Mouse (Mus musculus): ENCODE results near the gene Psmb3. TPM values are rescaled to one million over a fixed set of nuclear protein-coding genes. Genes with fewer than 3 reads are reported as not detected.
"Not testable (repeated sequence)": the region's sequence is repeated elsewhere in the genome, so short reads cannot be mapped to it uniquely, and the experiment has no call there.

The Psmb3 gene
- polyA plus RNA-seq, 1 experiment from 2014 or later, result 374 TPM

GRCm38 (mm10) chr11:97728311-97728710 lies 25.1 kb downstream of the Psmb3 start:
- peaks cover 12% of the 10 kb centered on the region for H3K4me1 ChIP-seq (replicated peaks)
- no peaks in the 10 kb centered on the region for H3K27me3 ChIP-seq (replicated peaks)
- H3K9ac ChIP-seq, result peak overlapping the region; percentile 50; the same call in 1 of the 2 replicates
- 70% methylated on average over 7 of the region's 7 CpGs for WGBS
- H3K36me3 ChIP-seq, result peaks cover 79% of the 10 kb centered on the region
- no peak overlapping the region for H3K4me3 ChIP-seq
- no peak for ATAC-seq (ENCODE audit: insufficient number of reproducible peaks, low FRiP score)
- H3K9me3 ChIP-seq (replicated peaks), result no peaks in the 10 kb centered on the region
- no peak overlapping the region for H3K27ac ChIP-seq (ENCODE audit: poor library complexity, severe bottlenecking)
- H3K4me2 ChIP-seq, result no peak overlapping the region

DNA sequence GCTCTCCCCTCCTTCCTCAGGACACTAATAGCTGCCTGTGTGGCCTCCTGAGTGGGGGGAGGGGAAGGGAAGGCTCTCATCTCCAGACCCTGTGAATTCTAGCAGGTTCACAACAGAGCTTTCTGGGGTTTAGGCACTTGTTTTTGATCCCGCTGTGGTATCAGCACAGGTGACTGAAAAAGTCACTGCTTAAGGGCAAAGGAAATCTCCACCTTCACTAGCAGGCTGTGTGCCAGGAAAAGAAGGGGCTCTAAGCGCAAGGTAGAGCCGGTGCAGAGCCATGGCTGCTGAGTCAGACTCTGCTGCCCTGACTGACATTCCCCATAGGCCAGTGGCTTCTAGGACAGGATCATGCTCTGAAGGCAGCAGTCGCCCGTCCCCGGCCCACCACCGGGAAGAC lies 25.5 kb downstream of the Psmb3 start:
- 74% methylated on average over 7 of the region's 7 CpGs for WGBS
- no peak overlapping the region for H3K27ac ChIP-seq (ENCODE audit: poor library complexity, severe bottlenecking)
- no peak overlapping the region for H3K4me3 ChIP-seq
- peaks cover 15% of the 10 kb centered on the region for H3K4me1 ChIP-seq (replicated peaks)
- no peaks in the 10 kb centered on the region for H3K27me3 ChIP-seq (replicated peaks)
- peaks cover 76% of the 10 kb centered on the region for H3K36me3 ChIP-seq
- no peak overlapping the region for H3K4me2 ChIP-seq
- no peak for ATAC-seq (ENCODE audit: insufficient number of reproducible peaks, low FRiP score)
- H3K9ac ChIP-seq, result peak overlapping the region; percentile 50; the same call in 1 of the 2 replicates
- no peaks in the 10 kb centered on the region for H3K9me3 ChIP-seq (replicated peaks)

DNA sequence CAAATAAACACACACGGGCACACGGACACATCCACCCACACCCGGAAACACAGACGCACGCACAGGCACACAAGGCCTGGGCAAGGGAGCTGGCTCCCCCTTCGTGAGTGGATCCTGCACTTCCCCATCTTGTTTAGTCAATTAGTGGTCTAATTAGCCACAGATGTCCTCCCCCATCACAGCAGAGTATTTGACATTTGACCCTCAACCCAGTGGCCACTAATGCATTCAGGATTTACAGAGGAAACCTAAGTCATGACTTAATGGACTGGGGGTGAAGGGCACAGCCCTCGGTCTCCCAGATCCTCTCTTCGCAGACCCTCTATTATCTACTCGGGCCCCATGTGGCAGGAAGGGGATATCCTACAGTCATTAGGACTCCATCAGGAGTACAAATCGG lies 30.5 kb downstream of the Psmb3 start:
- WGBS, result 43% methylated on average over 10 of the region's 10 CpGs
- no peak for ATAC-seq (ENCODE audit: insufficient number of reproducible peaks, low FRiP score)
- Histone ChIP-seq H3K27me3 (replicated peaks) (no peaks in the 10 kb centered on the region), H3K4me1 (replicated peaks) (peaks cover 16% of the 10 kb centered on the region), H3K9ac (no peak overlapping the region), H3K4me3 (no peak overlapping the region), H3K36me3 (peaks cover 31% of the 10 kb centered on the region), H3K9me3 (replicated peaks) (no peaks in the 10 kb centered on the region), H3K27ac (ENCODE audit: poor library complexity, severe bottlenecking) (no peak overlapping the region), H3K4me2 (no peak overlapping the region)

DNA sequence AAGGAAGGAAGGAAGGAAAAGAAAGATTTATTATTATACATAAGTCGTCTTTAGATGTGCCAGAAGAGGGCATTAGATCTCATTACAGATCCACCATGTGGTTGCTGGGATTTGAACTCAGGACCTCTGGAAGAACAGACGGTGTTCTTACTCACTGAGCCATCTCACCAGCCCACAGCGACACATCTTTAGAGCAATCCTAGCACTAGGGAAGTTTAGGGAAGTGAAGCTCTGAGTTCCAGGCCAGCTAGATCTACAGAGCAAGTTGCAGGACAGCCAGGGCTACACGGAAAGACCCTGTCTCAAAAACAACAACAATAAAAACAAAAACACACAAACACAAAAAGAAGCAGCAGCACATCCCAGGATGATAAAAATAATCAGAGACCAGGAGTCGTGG lies 31.6 kb downstream of the Psmb3 start:
- not testable (repeated sequence) for H3K4me2 ChIP-seq; H3K9me3 ChIP-seq (replicated peaks); H3K4me1 ChIP-seq (replicated peaks); H3K9ac ChIP-seq; H3K4me3 ChIP-seq; H3K27ac ChIP-seq (ENCODE audit: poor library complexity, severe bottlenecking); H3K27me3 ChIP-seq (replicated peaks); ATAC-seq (ENCODE audit: insufficient number of reproducible peaks, low FRiP score)
- WGBS, result 84% methylated on average over 5 of the region's 5 CpGs
- H3K36me3 ChIP-seq, result peaks cover 23% of the 10 kb centered on the region

DNA sequence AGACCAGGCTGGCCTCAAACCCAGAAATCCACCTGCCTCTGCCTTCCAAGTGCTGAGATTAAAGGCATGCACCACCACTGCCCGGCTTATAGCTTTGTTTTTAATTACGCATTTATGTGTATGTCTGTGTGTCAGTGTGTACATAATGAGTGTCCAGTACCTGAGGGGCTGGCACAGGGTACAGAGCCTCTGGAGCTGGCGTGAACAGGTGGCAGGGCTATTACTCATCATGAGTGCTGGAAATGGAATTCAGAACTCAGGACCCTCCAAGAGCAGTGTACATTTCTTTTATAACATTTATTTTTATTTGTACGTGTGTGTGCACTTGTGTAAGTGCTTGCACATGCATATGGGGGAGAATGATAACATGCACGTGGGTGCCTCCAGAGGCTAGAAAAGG lies 33.4 kb downstream of the Psmb3 start:
- no peak overlapping the region for H3K4me2 ChIP-seq
- no peak overlapping the region for H3K4me3 ChIP-seq
- no peaks in the 10 kb centered on the region for H3K9me3 ChIP-seq (replicated peaks)
- 80% methylated on average over 5 of the region's 5 CpGs for WGBS
- no peak overlapping the region for H3K9ac ChIP-seq
- H3K27me3 ChIP-seq (replicated peaks), result no peaks in the 10 kb centered on the region
- peaks cover 19% of the 10 kb centered on the region for H3K4me1 ChIP-seq (replicated peaks)
- ATAC-seq (ENCODE audit: insufficient number of reproducible peaks, low FRiP score), result no peak
- H3K36me3 ChIP-seq, result peaks cover 9% of the 10 kb centered on the region
- H3K27ac ChIP-seq (ENCODE audit: poor library complexity, severe bottlenecking), result no peak overlapping the region

- Histone ChIP-seq H3K9ac (no peak overlapping the region), H3K4me3 (no peak overlapping the region), H3K4me2 (no peak overlapping the region), H3K4me1 (replicated peaks) (peaks cover 21% of the 10 kb centered on the region), H3K36me3 (peaks cover under 1% of the 10 kb centered on the region; the same call in 1 of the 2 replicates), H3K27ac (ENCODE audit: poor library complexity, severe bottlenecking) (no peak overlapping the region), H3K27me3 (replicated peaks) (no peaks in the 10 kb centered on the region), H3K9me3 (replicated peaks) (no peaks in the 10 kb centered on the region)
- no peak for ATAC-seq (ENCODE audit: insufficient number of reproducible peaks, low FRiP score)
- WGBS, result 74% methylated on average over 4 of the region's 4 CpGs
Measured at GRCm38 (mm10) chr11:97737600-97737999, 34.4 kb downstream of the Psmb3 start.

GRCm38 (mm10) chr11:97738703-97739102 lies 35.5 kb downstream of the Psmb3 start:
- H3K27me3 ChIP-seq (replicated peaks), result no peaks in the 10 kb centered on the region
- H3K9me3 ChIP-seq (replicated peaks), result no peaks in the 10 kb centered on the region
- ATAC-seq (ENCODE audit: insufficient number of reproducible peaks, low FRiP score), result no peak
- H3K4me3 ChIP-seq, result no peak overlapping the region
- no peak overlapping the region for H3K9ac ChIP-seq
- H3K4me1 ChIP-seq (replicated peaks), result peaks cover 29% of the 10 kb centered on the region
- no peak overlapping the region for H3K27ac ChIP-seq (ENCODE audit: poor library complexity, severe bottlenecking)
- WGBS, result 58% methylated on average over 6 of the region's 6 CpGs
- H3K36me3 ChIP-seq, result no peaks in the 10 kb centered on the region
- H3K4me2 ChIP-seq, result no peak overlapping the region

- Histone ChIP-seq H3K9me3 (replicated peaks) (no peaks in the 10 kb centered on the region), H3K4me1 (replicated peaks) (peaks cover 27% of the 10 kb centered on the region), H3K9ac (no peak overlapping the region), H3K27me3 (replicated peaks) (no peaks in the 10 kb centered on the region), H3K36me3 (no peaks in the 10 kb centered on the region), H3K4me3 (no peak overlapping the region), H3K27ac (ENCODE audit: poor library complexity, severe bottlenecking) (no peak overlapping the region), H3K4me2 (no peak overlapping the region)
- 78% methylated on average over 3 of the region's 3 CpGs for WGBS
- no peak for ATAC-seq (ENCODE audit: insufficient number of reproducible peaks, low FRiP score)
Measured at GRCm38 (mm10) chr11:97739155-97739554, 36.0 kb downstream of the Psmb3 start.

DNA sequence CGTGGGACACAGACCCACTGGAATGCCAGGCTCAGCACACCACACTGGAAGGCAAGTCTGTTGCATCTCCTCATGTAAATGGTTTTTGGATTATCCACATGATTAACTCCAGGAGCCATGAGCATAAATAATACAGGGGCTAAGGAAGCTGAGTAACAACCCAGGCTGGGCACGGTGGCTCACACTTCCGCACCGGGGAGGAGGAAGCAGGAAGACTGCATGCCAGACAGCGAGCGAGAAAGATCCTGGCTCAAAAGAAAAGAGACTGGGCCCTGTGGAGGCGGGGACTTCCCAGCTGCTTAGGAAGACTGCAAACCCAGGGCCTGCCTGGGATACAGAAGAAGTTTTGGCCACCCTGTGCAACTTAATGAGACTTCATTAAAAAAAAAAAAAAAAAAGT lies 37.0 kb downstream of the Psmb3 start:
- Histone ChIP-seq H3K4me3 (no peak overlapping the region), H3K9me3 (replicated peaks) (no peaks in the 10 kb centered on the region), H3K4me2 (peak overlapping the region; percentile 11; the same call in 1 of the 2 replicates), H3K27me3 (replicated peaks) (no peaks in the 10 kb centered on the region), H3K36me3 (no peaks in the 10 kb centered on the region), H3K4me1 (replicated peaks) (peaks cover 25% of the 10 kb centered on the region), H3K9ac (no peak overlapping the region), H3K27ac (ENCODE audit: poor library complexity, severe bottlenecking) (peak overlapping the region; percentile 22)
- ATAC-seq (ENCODE audit: insufficient number of reproducible peaks, low FRiP score), result no peak
- WGBS, result 45% methylated on average over 7 of the region's 7 CpGs

GRCm38 (mm10) chr11:97742157-97742556 lies 39.0 kb downstream of the Psmb3 start:
- no peak overlapping the region for H3K9ac ChIP-seq
- peaks cover 11% of the 10 kb centered on the region for H3K36me3 ChIP-seq
- peaks cover 25% of the 10 kb centered on the region for H3K4me1 ChIP-seq (replicated peaks)
- H3K4me3 ChIP-seq, result no peak overlapping the region
- H3K27me3 ChIP-seq (replicated peaks), result no peaks in the 10 kb centered on the region
- WGBS, result 85% methylated on average over 5 of the region's 5 CpGs
- H3K4me2 ChIP-seq, result no peak overlapping the region
- no peak for ATAC-seq (ENCODE audit: insufficient number of reproducible peaks, low FRiP score)
- H3K27ac ChIP-seq (ENCODE audit: poor library complexity, severe bottlenecking), result no peak overlapping the region
- no peaks in the 10 kb centered on the region for H3K9me3 ChIP-seq (replicated peaks)

- H3K9ac ChIP-seq, result no peak overlapping the region
- no peak for ATAC-seq (ENCODE audit: insufficient number of reproducible peaks, low FRiP score)
Measured at GRCm38 (mm10) chr11:97742591-97742990, 39.4 kb downstream of the Psmb3 start.

DNA sequence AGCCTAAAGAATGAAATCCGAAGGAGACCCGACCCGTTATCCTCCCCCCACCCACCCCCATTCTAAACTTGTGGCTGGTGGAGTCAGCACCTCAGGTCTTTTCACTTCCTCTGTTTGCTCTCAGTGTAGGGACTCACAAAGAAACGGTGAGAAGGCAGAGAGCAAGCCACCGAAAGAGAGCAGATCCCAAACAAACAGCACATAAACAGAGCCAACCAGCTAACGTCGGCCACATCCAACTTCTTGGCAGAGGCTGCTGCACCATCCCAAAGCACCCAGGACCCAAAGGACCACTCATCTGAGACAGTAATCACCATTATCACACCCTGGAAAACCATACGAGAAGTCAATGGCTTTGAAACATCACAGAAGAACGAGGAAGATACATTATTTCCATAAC lies 40.2 kb downstream of the Psmb3 start:
- Histone ChIP-seq H3K9me3 (replicated peaks) (no peaks in the 10 kb centered on the region), H3K4me1 (replicated peaks) (peaks cover 25% of the 10 kb centered on the region), H3K4me3 (peak overlapping the region; percentile 93), H3K27me3 (replicated peaks) (no peaks in the 10 kb centered on the region), H3K4me2 (peak overlapping the region; percentile 81), H3K36me3 (peaks cover 24% of the 10 kb centered on the region), H3K27ac (ENCODE audit: poor library complexity, severe bottlenecking) (no peak overlapping the region), H3K9ac (peak overlapping the region; percentile 88)
- no peak for ATAC-seq (ENCODE audit: insufficient number of reproducible peaks, low FRiP score)
- 38% methylated on average over 9 of the region's 9 CpGs for WGBS

More at GRCm38 (mm10) chr11:97742591-97742990, 39.4 kb downstream of the Psmb3 start:
- H3K4me1 ChIP-seq (replicated peaks), result peaks cover 25% of the 10 kb centered on the region
- H3K36me3 ChIP-seq, result peaks cover 16% of the 10 kb centered on the region
- H3K27me3 ChIP-seq (replicated peaks), result no peaks in the 10 kb centered on the region
- H3K4me2 ChIP-seq, result peak overlapping the region; percentile 81
- H3K4me3 ChIP-seq, result peak overlapping the region; percentile 93
- WGBS, result 85% methylated on average over 9 of the region's 9 CpGs
- no peak overlapping the region for H3K27ac ChIP-seq (ENCODE audit: poor library complexity, severe bottlenecking)
- no peaks in the 10 kb centered on the region for H3K9me3 ChIP-seq (replicated peaks)
